Mouse (Mus musculus) inflammation-experienced regulatory T-cells, adult 16 weeks (primary cell): ENCODE data around the gene Pkd2. TPM values are rescaled to one million over a fixed set of nuclear protein-coding genes. Genes with fewer than 3 reads are reported as not detected.

Source experiments
- polyA plus RNA-seq: library from polyadenylated mRNA; unstranded; fragments of 100-300 nt; shearing (Covaris generic); gene quantifications from one replicate; pipeline ENCODE4 v1.2.1, GENCODE M21; 2017

Gene Pkd2
- polyA plus RNA-seq = 0.11 TPM

DNA sequence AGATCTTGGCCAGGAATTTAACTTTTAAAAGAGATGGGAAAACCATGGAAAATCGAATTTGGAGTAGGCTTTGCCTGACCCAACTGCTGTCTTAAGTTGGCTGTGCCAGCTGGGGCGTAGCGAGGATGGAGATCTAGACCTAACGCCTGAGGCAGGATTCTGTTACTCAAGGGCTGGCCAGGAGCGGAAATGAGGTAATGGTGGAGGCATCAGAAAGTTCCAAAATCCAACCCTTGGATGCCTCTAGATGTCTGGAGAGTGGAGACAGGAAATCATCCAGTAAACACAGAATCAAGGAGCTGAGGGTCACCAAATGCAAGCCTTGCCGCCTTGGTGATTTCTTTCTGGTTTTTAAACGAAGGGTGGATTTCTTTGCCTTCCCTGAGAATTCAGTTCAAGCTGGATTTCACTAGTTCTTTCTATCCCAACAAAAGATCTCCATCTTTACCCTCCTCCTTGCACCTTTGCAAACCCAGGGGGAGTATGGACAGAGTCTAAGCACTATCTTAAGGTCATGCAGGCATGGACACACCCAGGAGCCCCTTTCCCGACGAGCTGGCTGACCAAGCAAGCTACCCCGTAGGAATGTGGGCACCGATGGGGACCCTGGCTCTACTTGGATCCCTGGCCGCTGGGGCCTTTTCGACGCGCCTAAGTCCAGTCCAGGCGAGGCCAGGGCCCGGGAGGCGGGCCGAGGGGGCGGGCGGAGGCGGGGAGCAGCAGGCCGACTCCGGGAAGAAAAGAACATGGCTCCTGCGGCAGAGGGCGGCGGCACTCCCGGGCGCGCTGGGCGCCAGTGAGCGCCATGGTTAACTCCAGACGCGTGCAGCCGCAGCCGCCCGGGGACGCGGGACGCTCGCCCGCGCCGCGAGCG is at the start of gene Pkd2:
TSS of gene Pkd2 (plus strand) at position 619 of the 874 bp plus-strand sequence.

DNA sequence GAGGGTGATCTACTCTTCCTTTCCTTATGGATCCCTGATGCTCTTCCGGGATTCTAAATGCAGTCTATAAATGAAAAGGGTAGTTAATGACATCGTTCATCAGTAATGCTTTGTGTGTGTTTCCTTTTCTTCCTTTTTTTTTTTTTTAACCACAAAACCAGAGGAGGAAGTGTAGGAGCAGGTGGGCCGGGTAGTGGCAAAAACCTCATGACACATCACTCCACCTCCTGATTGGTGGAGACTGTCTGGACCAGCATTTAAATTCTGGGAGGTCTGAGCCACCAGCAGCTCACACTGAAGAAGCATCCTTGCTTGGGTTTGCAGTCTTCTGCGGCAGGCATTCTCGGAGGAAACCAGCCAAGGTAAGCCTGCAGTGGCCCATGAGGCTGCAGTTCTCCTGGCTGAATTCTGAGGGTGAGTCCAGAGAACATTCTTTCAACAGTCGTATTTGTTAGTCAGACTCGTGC is 24.4 kb upstream of the Pkd2 start, which contains the start of gene Spp1:
TSS of gene Spp1 (plus strand) at position 284 of the 467 bp plus-strand sequence.

DNA sequence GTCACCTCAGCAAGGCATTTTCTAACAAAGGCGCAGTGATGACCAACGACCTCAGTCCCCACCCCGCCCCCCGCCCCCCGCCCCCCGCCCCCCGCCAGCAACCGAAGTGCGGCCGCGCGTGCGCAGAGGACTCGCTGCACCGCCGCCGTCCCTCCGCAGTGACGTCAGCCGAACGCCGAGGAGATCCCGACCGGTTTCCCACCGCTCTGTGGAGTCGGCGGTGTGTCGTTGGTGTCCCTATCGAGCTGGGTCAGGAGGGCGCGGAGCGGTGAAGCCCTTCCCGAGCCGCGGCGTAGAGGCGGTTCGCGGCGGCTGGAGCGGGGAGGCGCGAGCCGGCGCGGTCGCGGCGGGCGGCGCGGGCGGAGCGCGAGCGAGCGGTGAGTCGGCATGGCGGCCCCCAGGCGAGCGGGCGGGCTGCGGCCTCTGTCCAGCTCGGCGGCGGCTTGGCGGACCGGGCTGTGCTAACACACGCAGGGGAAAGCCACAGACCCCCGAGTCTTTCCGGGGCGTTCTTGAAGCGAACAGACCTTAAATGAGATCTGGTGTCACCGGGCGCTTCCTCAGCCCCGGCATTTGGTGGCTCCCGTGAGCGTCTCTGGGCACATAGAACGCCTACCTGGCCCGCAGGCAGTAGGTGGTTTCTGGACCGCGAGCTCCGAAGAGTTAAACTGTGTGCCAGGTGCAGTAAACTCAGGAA is 49.1 kb downstream of the Pkd2 start, which contains the start of gene BC005561:
TSS of gene BC005561 (plus strand) at position 158 of the 697 bp plus-strand sequence.

Other genes starting within 250 kb of the Pkd2 start
- gene Ibsp, start 160.3 kb upstream of the Pkd2 start, polyA plus RNA-seq = not detected
- gene Mepe, start 134.1 kb upstream of the Pkd2 start, polyA plus RNA-seq = not detected
- 8.9 TPM for gene Spp1, start 24.3 kb upstream of the Pkd2 start, polyA plus RNA-seq
- gene BC005561, start 48.9 kb downstream of the Pkd2 start, polyA plus RNA-seq = 2.1 TPM